Mouse (Mus musculus) kidney, embryonic 14.5 days (tissue): Measurements from ENCODE around the gene Focad. TPM values are rescaled to one million over a fixed set of nuclear protein-coding genes. Genes with fewer than 3 reads are reported as not detected.

Source experiments
- ATAC-seq: fragments of 200-750 bp; cut with Nextera tagmentation; 2 replicates; pipeline ENCODE4 v1.8.0; 2017; ENCODE audit warnings: moderate number of reproducible peaks, mild to moderate bottlenecking, moderate TSS enrichment, moderate library complexity; ENCODE audit not compliant: low FRiP score, low TSS enrichment
- H3K27ac ChIP-seq: fragments of 300-500 bp; sonication (generic); 2 replicates; pipeline ENCODE4 v1.5.1; 2014; ENCODE audit warnings: low read depth, mild to moderate bottlenecking, low read length, moderate library complexity, mixed read lengths
- H3K27me3 ChIP-seq: fragments of 300-500 bp; sonication (generic); 2 replicates; pipeline ENCODE4 v1.6.1; 2014; ENCODE audit warnings: mild to moderate bottlenecking, low read length; ENCODE audit not compliant: control insufficient read depth, insufficient read depth
- H3K36me3 ChIP-seq: fragments of 300-500 bp; sonication (generic); 2 replicates; pipeline ENCODE4 v1.6.1; 2014; ENCODE audit warnings: low read length, mixed read lengths; ENCODE audit not compliant: control insufficient read depth, insufficient read depth
- H3K4me1 ChIP-seq: fragments of 300-500 bp; sonication (generic); 2 replicates; pipeline ENCODE4 v1.6.1; 2014; ENCODE audit warnings: low read length, mixed read lengths; ENCODE audit not compliant: control insufficient read depth, insufficient read depth
- H3K4me2 ChIP-seq: fragments of 300-500 bp; sonication (generic); replicated peaks from 2 replicates; pipeline ENCODE4 v1.6.1; 2014; ENCODE audit warnings: low read depth, mild to moderate bottlenecking, low read length
- H3K4me3 ChIP-seq: fragments of 300-500 bp; sonication (generic); 2 replicates; pipeline ENCODE4 v1.5.1; 2014; ENCODE audit warnings: mild to moderate bottlenecking, low read length
- H3K9ac ChIP-seq: fragments of 300-500 bp; sonication (generic); 2 replicates; pipeline ENCODE4 v1.6.1; 2014; ENCODE audit warnings: low read depth, mild to moderate bottlenecking, low read length, moderate library complexity
- H3K9me3 ChIP-seq: fragments of 300-500 bp; sonication (generic); 2 replicates; pipeline ENCODE4 v1.6.1; 2016; ENCODE audit warnings: low read length; ENCODE audit not compliant: control insufficient read depth
- WGBS: fragments of 180-500 bp; shearing (Covaris S2); extraction: QIAGEN DNeasy Blood & Tissue Kit; methylation state at CpG from one replicate; pipeline ENCODE4 v1.1.7; 2014; 5-methylcytosine and 5-hydroxymethylcytosine counted together
- polyA plus RNA-seq: library from polyadenylated mRNA; unstranded; fragments of >200 nt; fragmentation: Nextera tagmentation; extraction: Ambion mirVana; gene quantifications from 2 replicates; pipeline ENCODE4 v1.2.1, GENCODE M21; 2014

The Focad gene
- polyA plus RNA-seq, 1 experiment from 2014 or later: 19.5 TPM

DNA sequence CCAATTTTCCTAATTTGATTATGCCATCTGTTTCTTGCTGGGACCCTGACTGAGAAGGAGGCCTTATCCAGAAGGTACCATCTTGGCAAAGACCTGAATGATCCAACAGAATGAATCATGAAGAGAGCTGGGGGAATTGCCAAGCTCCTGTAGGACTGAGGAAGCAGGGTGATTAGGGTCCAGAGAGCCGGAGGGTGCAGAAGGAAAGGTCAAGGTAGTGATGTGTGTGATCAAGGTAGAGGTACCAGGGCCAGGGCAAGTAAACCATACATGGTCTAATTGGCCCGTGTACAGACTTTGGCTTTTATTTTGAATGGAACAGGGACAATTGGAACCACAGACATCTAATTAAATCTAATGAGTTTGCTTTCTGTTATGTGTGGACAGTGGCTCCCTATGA, 4.1 kb upstream of the Focad start:
- WGBS: 80% methylated on average over 2 of the region's 2 CpGs
- no peak for ATAC-seq
- Histone ChIP-seq H3K27me3 (no peaks in the 10 kb centered on the region), H3K9me3 (no peaks in the 10 kb centered on the region), H3K36me3 (no peaks in the 10 kb centered on the region), H3K4me2 (no peak overlapping the region), H3K27ac (no peak overlapping the region), H3K9ac (no peak overlapping the region), H3K4me3 (no peak overlapping the region), H3K4me1 (no peaks in the 10 kb centered on the region)

DNA sequence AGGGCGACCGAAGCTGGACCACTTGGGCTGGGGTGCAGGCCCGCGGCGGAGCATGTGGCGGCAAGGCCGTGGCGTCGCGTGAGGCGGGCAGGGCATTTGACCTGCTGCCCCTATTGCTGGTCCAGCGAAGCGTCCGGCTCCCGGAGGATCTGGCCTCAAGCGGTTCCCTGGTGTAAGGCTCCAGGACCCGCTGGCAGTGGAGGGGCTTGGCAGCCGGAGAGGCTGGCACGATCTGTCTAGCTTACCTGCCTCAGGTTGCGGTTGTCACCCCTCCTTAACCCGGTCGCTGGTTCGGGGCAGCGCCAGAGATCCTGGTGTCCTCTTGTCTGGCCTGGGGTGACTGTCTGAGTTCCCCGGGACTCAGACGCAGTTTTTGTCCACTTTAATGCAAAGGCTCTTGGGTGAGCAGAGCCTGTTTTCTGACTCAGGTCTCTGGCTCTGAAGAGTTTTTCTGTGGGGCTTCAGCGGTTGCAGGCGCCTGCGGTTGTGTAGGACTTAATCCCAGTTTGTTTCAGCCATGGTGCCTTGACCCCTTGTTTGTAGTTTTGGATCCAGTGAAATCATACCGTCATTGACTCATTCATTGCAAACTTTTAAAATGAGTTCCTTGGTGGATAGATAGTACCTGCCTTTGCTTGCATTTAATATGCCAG, 465 bp downstream of the Focad start:
- Histone ChIP-seq H3K27ac (no peak overlapping the region), H3K9me3 (no peaks in the 10 kb centered on the region), H3K9ac (peak overlapping the region; percentile 61), H3K27me3 (no peaks in the 10 kb centered on the region), H3K36me3 (no peaks in the 10 kb centered on the region), H3K4me1 (no peaks in the 10 kb centered on the region), H3K4me2 (peak overlapping the region; percentile 96), H3K4me3 (peak overlapping the region; percentile 84)
- ATAC-seq: peak; percentile 82
- WGBS: under 1% methylated on average over 30 of the region's 30 CpGs

DNA sequence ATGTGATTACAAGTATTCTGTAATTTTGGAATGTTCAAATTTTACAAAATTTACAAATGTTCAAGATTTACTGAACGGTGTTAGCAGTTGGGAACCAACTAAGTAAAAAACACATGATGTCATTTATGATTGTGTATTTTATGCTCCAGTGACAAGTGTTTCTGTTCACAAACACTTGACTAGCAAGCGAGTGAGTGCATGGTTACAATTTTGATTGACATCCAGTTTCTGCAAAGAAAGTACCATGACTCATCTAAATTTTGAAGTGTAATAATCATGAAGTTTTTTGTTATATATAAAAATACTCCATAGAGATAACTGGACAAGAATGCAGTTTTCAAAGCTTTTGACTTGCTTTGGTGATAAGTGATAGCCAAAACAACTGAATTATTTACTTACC, 1.3 kb downstream of the Focad start:
- no peak overlapping the region for H3K27ac ChIP-seq
- 86% methylated on average over 2 of the region's 2 CpGs for WGBS
- no peak overlapping the region for H3K4me2 ChIP-seq
- no peaks in the 10 kb centered on the region for H3K27me3 ChIP-seq
- H3K36me3 ChIP-seq: no peaks in the 10 kb centered on the region
- H3K4me3 ChIP-seq: no peak overlapping the region
- H3K9me3 ChIP-seq: no peaks in the 10 kb centered on the region
- no peak for ATAC-seq
- H3K9ac ChIP-seq: no peak overlapping the region
- no peaks in the 10 kb centered on the region for H3K4me1 ChIP-seq

GRCm38 (mm10) chr4:88108585-88108984, 14.2 kb downstream of the Focad start:
- Histone ChIP-seq H3K9ac (no peak overlapping the region), H3K4me2 (no peak overlapping the region), H3K4me3 (no peak overlapping the region), H3K27me3 (no peaks in the 10 kb centered on the region), H3K9me3 (no peaks in the 10 kb centered on the region), H3K27ac (no peak overlapping the region), H3K4me1 (no peaks in the 10 kb centered on the region), H3K36me3 (no peaks in the 10 kb centered on the region)
- no peak for ATAC-seq
- WGBS: 65% methylated on average over 3 of the region's 3 CpGs

DNA sequence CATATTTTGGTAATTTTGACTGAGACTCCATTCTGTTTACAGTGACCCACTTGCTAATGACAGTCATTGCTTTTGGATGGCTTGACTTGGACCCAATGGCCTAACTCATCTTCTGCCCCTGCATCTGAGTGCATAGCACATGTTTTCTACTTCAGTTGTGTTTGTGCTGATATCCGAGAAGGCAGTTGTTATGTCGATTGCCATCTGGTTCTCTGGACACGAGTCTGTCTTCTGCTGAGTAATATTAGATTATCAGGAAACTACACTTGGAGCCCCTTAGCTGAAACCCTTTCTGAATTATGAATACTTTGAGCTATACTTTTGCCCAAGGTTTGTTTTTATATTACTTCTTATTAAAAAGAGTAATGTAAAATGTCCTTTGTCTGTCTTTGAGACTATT, 22.9 kb downstream of the Focad start:
- no peaks in the 10 kb centered on the region for H3K36me3 ChIP-seq
- no peak overlapping the region for H3K4me3 ChIP-seq
- WGBS: 58% methylated on average over 3 of the region's 3 CpGs
- no peaks in the 10 kb centered on the region for H3K9me3 ChIP-seq
- no peak overlapping the region for H3K9ac ChIP-seq
- ATAC-seq: no peak
- no peaks in the 10 kb centered on the region for H3K4me1 ChIP-seq
- no peak overlapping the region for H3K27ac ChIP-seq
- H3K4me2 ChIP-seq: no peak overlapping the region
- no peaks in the 10 kb centered on the region for H3K27me3 ChIP-seq

DNA sequence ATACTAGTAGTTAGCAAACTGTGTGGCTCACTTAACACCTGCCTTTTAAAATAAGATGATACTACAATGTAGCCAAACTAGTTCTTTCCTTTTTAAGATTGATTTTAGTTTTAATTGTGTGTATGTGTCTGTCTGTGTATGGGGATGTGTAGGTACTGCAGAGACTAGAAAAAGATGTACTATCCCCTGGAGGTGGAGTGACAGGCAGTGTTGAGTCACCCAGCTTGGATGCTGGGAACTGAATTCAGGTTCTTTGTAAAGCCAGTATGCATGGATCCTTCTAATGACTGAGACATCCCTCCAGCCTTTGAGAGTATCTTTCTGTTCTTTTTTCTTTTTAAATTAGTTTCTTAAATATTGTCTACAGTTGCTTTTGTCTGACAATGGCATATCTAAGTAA, 23.5 kb downstream of the Focad start:
- Histone ChIP-seq H3K27ac (no peak overlapping the region), H3K9ac (no peak overlapping the region), H3K4me3 (no peak overlapping the region), H3K4me1 (no peaks in the 10 kb centered on the region), H3K36me3 (no peaks in the 10 kb centered on the region), H3K9me3 (no peaks in the 10 kb centered on the region), H3K4me2 (no peak overlapping the region), H3K27me3 (no peaks in the 10 kb centered on the region)
- no peak for ATAC-seq

- H3K4me3 ChIP-seq: no peak overlapping the region
- no peak overlapping the region for H3K27ac ChIP-seq
- no peaks in the 10 kb centered on the region for H3K27me3 ChIP-seq
- no peaks in the 10 kb centered on the region for H3K36me3 ChIP-seq
- WGBS: 75% methylated on average over 5 of the region's 5 CpGs
- no peaks in the 10 kb centered on the region for H3K4me1 ChIP-seq
- no peak overlapping the region for H3K4me2 ChIP-seq
- H3K9me3 ChIP-seq: no peaks in the 10 kb centered on the region
- no peak overlapping the region for H3K9ac ChIP-seq
- ATAC-seq: no peak
These were observed 24.4 kb downstream of the Focad start for GRCm38 (mm10) chr4:88118750-88119395.

DNA sequence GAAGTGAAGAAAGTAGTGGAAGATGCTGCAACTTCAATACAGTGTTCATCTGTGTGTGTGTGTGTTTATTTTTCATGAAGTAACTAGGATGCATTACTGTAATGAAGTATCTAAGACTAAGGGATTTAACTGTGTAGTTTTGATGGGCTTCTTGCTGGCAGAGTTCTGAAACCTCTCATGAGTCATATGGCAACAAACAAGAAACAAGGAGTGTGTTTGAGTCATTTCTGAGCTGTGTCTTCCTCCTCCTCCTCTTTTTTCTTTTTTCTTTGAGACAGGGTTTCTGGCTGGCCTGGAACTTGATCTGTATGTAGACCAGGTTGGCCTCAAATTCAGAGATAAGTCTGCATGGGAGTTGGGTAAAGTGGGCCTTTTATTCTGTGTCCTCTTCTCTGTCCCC, 25.7 kb downstream of the Focad start:
- Histone ChIP-seq H3K9me3 (no peaks in the 10 kb centered on the region), H3K9ac (no peak overlapping the region), H3K4me2 (no peak overlapping the region), H3K4me1 (no peaks in the 10 kb centered on the region), H3K4me3 (no peak overlapping the region), H3K27me3 (no peaks in the 10 kb centered on the region), H3K27ac (no peak overlapping the region), H3K36me3 (no peaks in the 10 kb centered on the region)
- no peak for ATAC-seq

GRCm38 (mm10) chr4:88122472-88122871, 28.0 kb downstream of the Focad start:
- Histone ChIP-seq H3K27ac (no peak overlapping the region), H3K9me3 (no peaks in the 10 kb centered on the region)

More at GRCm38 (mm10) chr4:88122472-88122871, 28.0 kb downstream of the Focad start:
- H3K4me3 ChIP-seq: no peak overlapping the region
- ATAC-seq: no peak
- H3K9ac ChIP-seq: no peak overlapping the region
- no peaks in the 10 kb centered on the region for H3K36me3 ChIP-seq
- H3K4me2 ChIP-seq: no peak overlapping the region
- H3K27me3 ChIP-seq: no peaks in the 10 kb centered on the region
- 88% methylated on average over 3 of the region's 3 CpGs for WGBS
- no peaks in the 10 kb centered on the region for H3K4me1 ChIP-seq
